Mouse (Mus musculus) brain, embryonic 18.5 days (tissue): Measurements from ENCODE around the gene Pdia2.
"Not testable (repeated sequence)": the region's sequence is repeated elsewhere in the genome, so short reads cannot be mapped to it uniquely, and the experiment has no call there.

ENCODE experiments used
- DNase-seq: peaks from one replicate; pipeline ENCODE4 v3.0.0-alpha.2; 2012; ENCODE audit warnings: low read depth, low spot score

The Pdia2 gene

GRCm38 (mm10) chr17:26200831-26201705 lies 2.2 kb upstream of the Pdia2 start:
- DNase-seq = no peak

GRCm38 (mm10) chr17:26192481-26193190 lies 6.3 kb downstream of the Pdia2 start:
- DNase-seq = no peak

- not testable (repeated sequence) for DNase-seq
These were observed 7.4 kb downstream of the Pdia2 start for GRCm38 (mm10) chr17:26191486-26191885.

GRCm38 (mm10) chr17:26188091-26188805 lies 10.6 kb downstream of the Pdia2 start:
- no peak for DNase-seq

GRCm38 (mm10) chr17:26187592-26187991 lies 11.3 kb downstream of the Pdia2 start:
- DNase-seq = no peak

- no peak for DNase-seq
These were observed 17.7 kb downstream of the Pdia2 start for GRCm38 (mm10) chr17:26181179-26181578.

GRCm38 (mm10) chr17:26178611-26179010 lies 20.3 kb downstream of the Pdia2 start:
- DNase-seq = no peak

GRCm38 (mm10) chr17:26175248-26175647 lies 23.6 kb downstream of the Pdia2 start:
- not testable (repeated sequence) for DNase-seq

- no peak for DNase-seq
These were observed 30.8 kb downstream of the Pdia2 start for GRCm38 (mm10) chr17:26168039-26168438.

- DNase-seq = no peak
These were observed 36.2 kb downstream of the Pdia2 start for GRCm38 (mm10) chr17:26162736-26163135.

- DNase-seq = no peak
These were observed 46.8 kb downstream of the Pdia2 start for GRCm38 (mm10) chr17:26151886-26152630.

GRCm38 (mm10) chr17:26149056-26149455 lies 49.8 kb downstream of the Pdia2 start:
- no peak for DNase-seq
